Comparison of ENCODE assay signal across 24 mouse cellular contexts in the genomic region with DNA sequence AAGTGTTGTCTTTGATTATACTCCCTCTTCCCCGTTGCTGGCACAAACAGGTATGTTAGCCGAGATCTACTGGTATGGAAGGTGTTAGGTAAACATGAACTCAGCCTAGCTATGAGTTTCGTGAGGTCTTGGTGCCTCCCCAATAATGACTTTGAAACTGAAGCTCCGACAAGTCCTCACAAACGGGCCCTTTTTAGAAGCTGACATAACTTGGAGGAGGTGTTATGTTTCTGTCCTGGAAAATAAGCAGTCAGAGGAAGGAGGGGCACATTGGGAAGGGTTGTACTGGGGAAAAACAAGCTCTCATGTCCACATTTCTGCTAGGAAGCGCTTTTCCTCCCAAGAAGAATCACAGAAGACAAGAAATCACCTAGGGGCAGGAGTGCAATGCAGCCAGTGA. TPM values are rescaled to one million over a fixed set of nuclear protein-coding genes. Genes with fewer than 3 reads are reported as not detected.
"Had no signal": no experiment of that assay in that cellular context is flagged by ENCODE, and none has a peak within 500 bp of the region (broad histone marks: within the 10 kb centered on the region; RNA-seq: fewer than 3 reads in every experiment).

No protein-coding gene starts in this region.

- H3K27me3 ChIP-seq: kidney, embryonic 15.5 days; limb, embryonic 13.5 days; liver, embryonic 12.5 days; liver, embryonic 15.5 days; midbrain, embryonic 12.5 days; midbrain, embryonic 15.5 days; neural tube, embryonic 13.5 days; stomach, embryonic 15.5 days had no signal

- ATAC-seq: liver, embryonic 12.5 days; midbrain, embryonic 15.5 days had no signal

- H3K9ac ChIP-seq: kidney, embryonic 15.5 days; limb, embryonic 13.5 days; liver, embryonic 12.5 days; liver, embryonic 15.5 days; midbrain, embryonic 12.5 days; midbrain, embryonic 15.5 days; neural tube, embryonic 13.5 days; stomach, embryonic 15.5 days had no signal

- H3K4me1 ChIP-seq: kidney, embryonic 15.5 days; limb, embryonic 10.5 days; limb, embryonic 13.5 days; liver, embryonic 12.5 days; liver, embryonic 15.5 days; midbrain, embryonic 12.5 days; midbrain, embryonic 15.5 days; neural tube, embryonic 13.5 days; stomach, embryonic 15.5 days had no signal

- H3K4me2 ChIP-seq: kidney, embryonic 15.5 days; limb, embryonic 13.5 days; liver, embryonic 12.5 days; liver, embryonic 15.5 days; midbrain, embryonic 12.5 days; midbrain, embryonic 15.5 days; neural tube, embryonic 13.5 days; stomach, embryonic 15.5 days had no signal

- DNase-seq: kidney, adult 11 months; kidney, adult 8-10 months; kidney, postnatal 14 days; layer of hippocampus, adult 9-11 months; liver; lung, adult 18-20 months; lung, postnatal 14 days; lung, postnatal 4 days; retina, postnatal 1 day; right cerebral cortex, postnatal 4 days; spleen, adult 18-20 months; thymus, adult 18-20 months; thymus, postnatal 36 days had no signal

- H3K9me3 ChIP-seq: kidney, embryonic 15.5 days; limb, embryonic 10.5 days; limb, embryonic 13.5 days; liver, embryonic 12.5 days; liver, embryonic 15.5 days; midbrain, embryonic 12.5 days; midbrain, embryonic 15.5 days; stomach, embryonic 15.5 days had no signal

- H3K27ac ChIP-seq: kidney, embryonic 15.5 days; layer of hippocampus, adult 2 months; limb, embryonic 10.5 days; limb, embryonic 13.5 days; liver, embryonic 12.5 days; liver, embryonic 15.5 days; midbrain, embryonic 12.5 days; midbrain, embryonic 15.5 days; neural tube, embryonic 13.5 days; stomach, embryonic 15.5 days had no signal

- H3K36me3 ChIP-seq: kidney, embryonic 15.5 days; limb, embryonic 10.5 days; limb, embryonic 13.5 days; liver, embryonic 12.5 days; liver, embryonic 15.5 days; midbrain, embryonic 12.5 days; midbrain, embryonic 15.5 days; neural tube, embryonic 13.5 days; stomach, embryonic 15.5 days had no signal

- H3K4me3 ChIP-seq: kidney, embryonic 15.5 days; layer of hippocampus, adult 2 months; limb, embryonic 10.5 days; limb, embryonic 13.5 days; liver, embryonic 12.5 days; liver, embryonic 15.5 days; midbrain, embryonic 12.5 days; midbrain, embryonic 15.5 days; neural tube, embryonic 13.5 days; stomach, embryonic 15.5 days had no signal

RNA-seq across cellular contexts. Expression of a gene that starts 31.5 kb away (rescaled TPM):
- total RNA-seq: neutrophil, adult 5-6 weeks had no signal
